19 mouse cellular contexts compared by ENCODE assay signal in the genomic region with DNA sequence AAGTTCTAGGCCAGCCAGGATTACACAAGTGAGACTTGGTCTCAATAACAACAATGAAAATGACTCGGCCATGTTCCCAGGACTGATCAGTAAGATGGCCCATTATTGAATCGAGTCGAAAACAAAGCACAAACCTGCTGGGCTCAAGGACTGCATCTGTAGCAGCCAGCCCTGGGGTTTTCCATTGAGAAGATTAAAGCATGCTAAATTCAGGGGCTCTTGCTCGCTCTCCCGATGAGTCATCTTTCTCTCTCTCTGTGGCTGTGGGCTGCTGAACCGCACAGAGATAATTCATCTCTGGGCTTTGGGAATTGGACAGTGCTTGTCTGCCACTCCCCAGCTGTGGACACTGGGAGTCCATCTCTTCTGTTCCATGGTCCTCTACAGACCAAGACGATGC. TPM values are rescaled to one million over a fixed set of nuclear protein-coding genes. Genes with fewer than 3 reads are reported as not detected.
"Had no signal": no experiment of that assay in that cellular context is flagged by ENCODE, and none has a peak within 500 bp of the region (broad histone marks: within the 10 kb centered on the region; RNA-seq: fewer than 3 reads in every experiment).

No protein-coding gene starts in this region.

- H3K4me2 ChIP-seq: liver, embryonic 11.5 days; liver, embryonic 15.5 days; lung, embryonic 14.5 days; neural tube, embryonic 12.5 days; stomach, embryonic 15.5 days had no signal

- H3K27ac ChIP-seq: limb, embryonic 10.5 days; liver, embryonic 15.5 days; midbrain, embryonic 10.5 days; neural tube, embryonic 12.5 days; stomach, embryonic 15.5 days had no signal

- DNase-seq: kidney, adult 8-10 months; kidney, postnatal 25 days; lung, embryonic 14.5 days; lung, postnatal 10 days; lung, postnatal 4 days; midbrain, embryonic 14.5 days; right cerebral cortex, postnatal 14 days; thymus, postnatal 4 days had no signal

- H3K9ac ChIP-seq: liver, embryonic 15.5 days; lung, embryonic 14.5 days; neural tube, embryonic 12.5 days; stomach, embryonic 15.5 days had no signal

- H3K36me3 ChIP-seq: limb, embryonic 10.5 days; liver, embryonic 15.5 days; midbrain, embryonic 10.5 days; neural tube, embryonic 12.5 days; stomach, embryonic 15.5 days had no signal

- H3K27me3 ChIP-seq: neural tube, embryonic 12.5 days had no signal

- H3K4me3 ChIP-seq: limb, embryonic 10.5 days; liver, embryonic 15.5 days; midbrain, embryonic 10.5 days; neural tube, embryonic 12.5 days; stomach, embryonic 15.5 days had no signal

- H3K4me1 ChIP-seq: liver, embryonic 15.5 days; stomach, embryonic 15.5 days had no signal

- H3K9me3 ChIP-seq: limb, embryonic 10.5 days; liver, embryonic 15.5 days; midbrain, embryonic 10.5 days; neural tube, embryonic 12.5 days; stomach, embryonic 15.5 days had no signal

RNA-seq across cellular contexts. Expression of a gene that starts 24.9 kb away (rescaled TPM):
- total RNA-seq: megakaryocyte, adult 5-6 weeks; neutrophil, adult 5-6 weeks had no signal
- polyA plus RNA-seq: limb, embryonic 10.5 days had no signal

RNA-seq across cellular contexts. Expression of a gene that starts 28.0 kb away (rescaled TPM):
- total RNA-seq: layer of hippocampus, postnatal 14 days; left cerebral cortex, adult 8-10 months; megakaryocyte, adult 5-6 weeks had no signal
- polyA plus RNA-seq: spleen, adult 2 months had no signal
